In the genomic region with DNA sequence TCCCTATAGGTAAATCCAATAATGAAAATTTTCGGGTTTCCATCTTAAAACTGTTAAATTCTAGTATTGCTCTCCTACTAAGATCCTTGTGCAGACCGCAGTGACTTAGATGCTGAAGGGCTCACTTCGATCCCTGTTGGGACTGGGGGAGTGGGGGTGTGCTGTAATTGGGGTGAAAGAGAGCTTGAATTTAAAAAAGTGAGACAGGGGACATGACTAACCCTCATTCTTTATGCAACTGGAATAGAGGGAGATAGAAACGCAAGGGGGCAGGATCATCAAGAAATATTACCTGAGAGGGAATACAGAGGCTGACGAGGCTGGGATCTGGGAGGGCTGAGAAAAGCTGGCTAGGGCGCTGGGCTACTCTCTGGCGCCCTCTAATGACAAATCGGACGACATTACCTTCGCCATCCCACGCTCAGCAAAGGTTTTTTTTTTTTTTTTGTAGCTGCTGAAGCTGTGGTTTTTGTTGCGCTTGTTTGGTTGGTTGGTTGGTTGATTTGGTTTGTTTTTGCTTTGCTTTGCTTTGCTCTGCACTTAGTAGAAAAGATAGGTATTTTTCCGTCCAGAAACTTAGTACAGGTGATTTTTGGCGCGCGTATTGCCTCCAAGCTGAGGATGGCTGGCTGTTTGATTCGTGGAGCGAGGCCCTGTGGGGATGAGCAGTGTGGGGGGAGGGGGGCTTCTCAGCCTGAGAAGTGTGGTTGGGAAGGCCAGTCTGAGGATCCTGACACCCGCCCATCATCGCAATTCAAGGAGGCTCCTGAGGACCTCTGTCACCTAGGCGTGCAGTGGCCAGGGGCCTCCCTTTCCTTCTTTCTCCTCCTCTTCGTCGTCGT, we compare ENCODE assay signal across 8 mouse cellular contexts. TPM values are rescaled to one million over a fixed set of nuclear protein-coding genes. Genes with fewer than 3 reads are reported as not detected.
DNase-seq lines count a peak whose midpoint lies in the region; ATAC-seq and TF ChIP-seq lines count a peak whose summit lies in the region.

No protein-coding gene starts in this region.

- no peak overlapping the region for H3K4me3 ChIP-seq in kidney, adult 2 months (ENCODE audit: insufficient read depth, low read depth, low read length)
- peak overlapping the region in 1 of 2 experiments; percentile 47; a peak in 1 of 4 replicates for H3K4me3 ChIP-seq in ES-E14 (ENCODE audit: insufficient read depth in 1 of 2, low read depth in 1 of 2, low read length in 2 of 2, poor library complexity in 1 of 2, severe bottlenecking in 1 of 2)
- peak overlapping the region; percentile 50 for H3K4me3 ChIP-seq in cortical plate, adult 2 months (ENCODE audit: insufficient read depth, low read length)
- peak overlapping the region; percentile 32 for H3K4me3 ChIP-seq in hindbrain, embryonic 16.5 days (ENCODE audit: low read length)
- H3K4me3 ChIP-seq in neural tube, embryonic 13.5 days: peak overlapping the region; percentile 36

- WGBS in kidney, adult 2 months: 8% methylated on average over 24 of the region's 24 CpGs
- WGBS in hindbrain, embryonic 16.5 days: 5% methylated on average over 24 of the region's 24 CpGs
- 4% methylated on average over 24 of the region's 24 CpGs for WGBS in neural tube, embryonic 13.5 days

- TF ChIP-seq POLR2A in kidney, adult 2 months (IDR thresholded peaks at IDR 0.05; ENCODE audit: low read depth, low read length): no peak
- TF ChIP-seq POLR2A in cortical plate, adult 2 months (IDR thresholded peaks at IDR 0.05; ENCODE audit: extremely low read depth, insufficient read depth, low read length): no peak

- H3K27me3 ChIP-seq in kidney, adult 2 months (replicated peaks; ENCODE audit: control insufficient read depth, insufficient read depth, low read length): peaks cover 10% of the 10 kb centered on the region
- peaks cover 28% of the 10 kb centered on the region for H3K27me3 ChIP-seq in hindbrain, embryonic 16.5 days (replicated peaks; ENCODE audit: control insufficient read depth, insufficient read depth, low read length)
- H3K27me3 ChIP-seq in neural tube, embryonic 13.5 days: peaks cover 68% of the 10 kb centered on the region

- peak overlapping the region; percentile 51 for H3K4me2 ChIP-seq in hindbrain, embryonic 16.5 days (ENCODE audit: low read length)
- peak overlapping the region; percentile 60 for H3K4me2 ChIP-seq in neural tube, embryonic 13.5 days

- H3K27ac ChIP-seq in kidney, adult 2 months (ENCODE audit: insufficient read depth, low read depth, low read length): no peak overlapping the region
- no peak overlapping the region for H3K27ac ChIP-seq in ES-E14 (ENCODE audit: insufficient read depth, low read depth, low read length, poor library complexity, severe bottlenecking)
- peak overlapping the region; percentile 80 for H3K27ac ChIP-seq in cortical plate, adult 2 months (ENCODE audit: insufficient read depth, low read length)
- peak overlapping the region; percentile 66 for H3K27ac ChIP-seq in hindbrain, embryonic 16.5 days (ENCODE audit: low read depth, low read length)
- peak overlapping the region; percentile 49; the same call in 1 of the 2 replicates for H3K27ac ChIP-seq in neural tube, embryonic 13.5 days (replicated peaks)

- no peak for DNase-seq in kidney, adult 2 months
- no peak for DNase-seq in kidney, adult 18-20 months
- DNase-seq in ES-E14 (ENCODE audit: low read depth, low spot score): no peak
- DNase-seq in B cell, adult 2 months: no peak
- DNase-seq in spleen, adult 18-20 months: no peak

- H3K4me1 ChIP-seq in kidney, adult 2 months (ENCODE audit: control insufficient read depth, insufficient read depth, low read length): no peaks in the 10 kb centered on the region
- H3K4me1 ChIP-seq in ES-E14 (ENCODE audit: control insufficient read depth in 2 of 2, insufficient read depth in 2 of 2, low read length in 2 of 2, poor library complexity in 1 of 2): peaks cover 7 to 9% of the 10 kb centered on the region in 2 experiments; a peak in 3 of 4 replicates
- no peaks in the 10 kb centered on the region; the same call in 1 of the 2 replicates for H3K4me1 ChIP-seq in cortical plate, adult 2 months (ENCODE audit: control insufficient read depth, insufficient read depth, low read length)
- H3K4me1 ChIP-seq in hindbrain, embryonic 16.5 days (ENCODE audit: control insufficient read depth, insufficient read depth, low read depth, low read length): peaks cover 5% of the 10 kb centered on the region
- peaks cover 53% of the 10 kb centered on the region for H3K4me1 ChIP-seq in neural tube, embryonic 13.5 days (replicated peaks)

- in situ Hi-C loops in ES-E14 (cut with MboI; ENCODE audit: low sequenced_read_pairs in 2 of 2, unreplicated experiment in 2 of 2): no loop called here

- H3K36me3 ChIP-seq in kidney, adult 2 months (ENCODE audit: control insufficient read depth, insufficient read depth, low read length): no peaks in the 10 kb centered on the region
- no peaks in the 10 kb centered on the region for H3K36me3 ChIP-seq in ES-E14 (ENCODE audit: control insufficient read depth, insufficient read depth, low read length, poor library complexity, severe bottlenecking)
- H3K36me3 ChIP-seq in hindbrain, embryonic 16.5 days (ENCODE audit: control insufficient read depth, insufficient read depth, low read length): no peaks in the 10 kb centered on the region
- H3K36me3 ChIP-seq in neural tube, embryonic 13.5 days: no peaks in the 10 kb centered on the region

- H3K9me3 ChIP-seq in ES-E14 (ENCODE audit: control insufficient read depth, insufficient read depth, low read depth, low read length): no peaks in the 10 kb centered on the region
- H3K9me3 ChIP-seq in hindbrain, embryonic 16.5 days (ENCODE audit: control insufficient read depth, low read length): no peaks in the 10 kb centered on the region
- no peaks in the 10 kb centered on the region for H3K9me3 ChIP-seq in neural tube, embryonic 13.5 days

- H3K9ac ChIP-seq in ES-E14 (ENCODE audit: insufficient read depth, low read depth, low read length, poor library complexity, severe bottlenecking): no peak overlapping the region
- peak overlapping the region; percentile 45; the same call in 1 of the 2 replicates for H3K9ac ChIP-seq in hindbrain, embryonic 16.5 days (ENCODE audit: low read depth, low read length)
- H3K9ac ChIP-seq in neural tube, embryonic 13.5 days: peak overlapping the region; percentile 53

- peak; percentile 82 for ATAC-seq in hindbrain, embryonic 16.5 days
- peak; percentile 77 for ATAC-seq in neural tube, embryonic 13.5 days (ENCODE audit: low read depth)

- TF ChIP-seq CTCF in kidney, adult 2 months (conservative IDR thresholded peaks at IDR 0.05; ENCODE audit: insufficient read depth, insufficient read length, low read depth, low read length): peak; percentile 69
- peak; percentile 70 for TF ChIP-seq CTCF in cortical plate, adult 2 months (IDR thresholded peaks at IDR 0.05; ENCODE audit: extremely low read depth, insufficient read depth, low read length)

TF ChIP-seq in ES-E14, 5 proteins besides CTCF, POLR2A, EP300 and RAD21:
- peak; percentile 99 for TF ChIP-seq ZNF384 (IDR thresholded peaks at IDR 0.05; ENCODE audit: low read depth, low read length)
- peak; percentile 75; the same call in 1 of the 2 replicates for TF ChIP-seq ZC3H11A (IDR thresholded peaks at IDR 0.05; ENCODE audit: borderline replicate concordance, low read depth, low read length)
- TF ChIP-seq CHD2 (IDR thresholded peaks at IDR 0.05; ENCODE audit: low read depth, low read length): no peak
- TF ChIP-seq HCFC1 (IDR thresholded peaks at IDR 0.05; ENCODE audit: borderline replicate concordance, insufficient read depth, low read length): no peak
- TF ChIP-seq MAFK (IDR thresholded peaks at IDR 0.05; ENCODE audit: insufficient read depth, low read depth, low read length): 0 out of 2 replicates have a peak, but pooled peaks have one; percentile 48

RNA-seq across cellular contexts. Expression of gene Sox2, which starts 11.0 kb away (rescaled TPM):
- 0.03 TPM in 1 of 2 replicates, not detected in the other for polyA plus RNA-seq in kidney, adult 2 months (2012; rRNA removed)
- 175 and 179 TPM in 2 replicates for total RNA-seq in ES-E14 (2012; rRNA removed)
- 27.0 and 30.5 TPM in 2 replicates for polyA plus RNA-seq in cortical plate, adult 2 months (2012; rRNA removed)
- polyA plus RNA-seq in hindbrain, embryonic 16.5 days (2015; fragmentation: Nextera tagmentation; extraction: Ambion mirVana): 8.2 and 8.6 TPM in 2 replicates
- polyA plus RNA-seq in neural tube, embryonic 13.5 days (2015; fragmentation: Nextera tagmentation; extraction: Ambion mirVana): 20.9 TPM in 2 replicates

Comparison
In these comparisons a context has a peak if more than half of its experiments do, and no peak if none do; other contexts are left out.
1. H3K27ac ChIP-seq: peak in cortical plate, adult 2 months (single experiment), hindbrain, embryonic 16.5 days (single experiment) and neural tube, embryonic 13.5 days (single experiment); none in kidney, adult 2 months (single experiment) and ES-E14 (single experiment).